Mouse (Mus musculus): Measurements from ENCODE around the gene Osm.

Osm gene

DNA sequence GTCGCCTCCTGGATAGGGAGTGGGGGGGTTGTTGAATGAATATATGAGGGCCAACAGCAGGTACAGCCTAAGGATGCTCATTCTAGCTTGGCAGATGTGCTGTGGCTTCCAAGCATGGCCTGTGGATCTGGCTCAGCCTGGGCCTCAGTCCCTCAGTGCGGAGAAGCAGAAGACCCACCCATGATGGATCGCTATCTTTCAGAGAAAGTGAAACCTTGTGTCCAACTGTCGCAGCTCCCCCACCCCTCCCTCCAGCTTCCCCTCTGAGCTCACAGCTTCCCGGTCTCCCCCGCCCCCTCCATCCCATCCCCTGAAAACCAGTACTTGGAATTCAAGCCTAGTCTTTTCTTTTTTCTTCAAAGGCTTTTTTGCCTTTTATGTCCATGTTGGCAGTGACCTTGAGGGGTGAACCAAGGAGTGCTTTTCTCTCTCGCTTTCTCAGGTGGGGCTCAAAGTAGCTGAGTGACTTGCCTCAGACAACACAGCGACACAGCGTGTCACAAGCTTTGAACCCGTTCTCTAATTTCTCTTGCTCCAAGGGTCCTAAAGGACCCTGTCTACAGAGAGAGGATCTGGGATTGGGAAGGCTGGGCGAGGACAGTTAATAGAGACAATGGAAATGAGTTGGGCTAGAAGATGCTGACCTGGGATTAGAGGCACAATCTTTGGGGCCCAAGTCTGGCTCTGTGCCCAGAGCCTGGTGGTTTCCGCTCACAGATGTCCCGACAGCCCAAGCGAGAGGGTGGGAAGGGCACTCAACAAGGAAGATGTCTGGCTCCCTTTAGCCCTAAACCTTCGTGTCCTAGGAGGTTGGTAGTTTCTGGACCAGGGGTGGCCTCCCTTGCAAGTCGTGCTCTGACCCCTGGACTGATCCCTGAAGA is at the start of gene Osm:
Gene Osm, plus strand, starts transcription at position 756 of the 881 bp plus-strand sequence.
- in situ Hi-C loops (cut with MboI, MseI), result no loop called here

DNA sequence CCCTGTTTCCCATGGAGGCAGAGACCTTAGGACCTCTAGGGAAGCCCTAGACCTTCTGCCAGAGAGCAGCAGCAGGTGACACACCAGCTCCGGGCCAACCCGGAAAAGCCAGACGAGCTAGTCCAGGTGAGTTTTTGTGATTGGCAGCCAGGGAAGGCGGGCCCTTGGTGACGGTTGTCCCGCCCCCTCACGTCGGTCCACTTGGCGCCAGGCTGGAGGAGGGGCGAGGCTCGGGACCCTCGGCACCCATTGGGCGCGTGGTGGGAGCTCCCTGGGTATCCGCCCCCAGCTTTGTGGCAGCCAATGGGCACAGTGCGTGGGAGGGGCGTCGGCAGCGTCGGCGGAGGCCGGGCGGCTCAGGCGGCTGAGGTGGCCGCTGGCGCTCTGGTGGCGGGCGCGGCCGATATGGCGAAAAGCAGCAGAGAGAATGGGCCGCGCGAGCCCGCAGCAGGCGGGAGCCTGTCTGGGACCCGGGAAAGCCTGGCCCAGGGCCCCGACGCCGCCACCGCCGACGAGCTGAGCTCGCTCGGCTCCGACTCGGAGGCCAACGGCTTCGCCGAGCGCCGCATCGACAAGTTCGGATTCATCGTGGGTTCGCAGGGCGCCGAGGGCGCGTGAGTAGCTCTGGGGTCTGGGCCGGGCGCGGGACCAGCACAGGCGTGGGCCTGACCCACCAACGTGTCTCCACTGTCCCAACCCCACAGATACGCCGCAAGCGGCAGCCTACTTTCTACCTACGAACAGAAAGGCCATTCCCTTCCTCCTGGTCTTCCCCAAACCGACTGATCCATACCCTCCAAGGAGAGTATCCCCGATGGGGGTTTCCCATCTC is 49.5 kb upstream of the Osm start, which contains the start of gene Tbc1d10a:
Gene Tbc1d10a, plus strand, starts transcription at position 304 of the 832 bp plus-strand sequence.
- in situ Hi-C loops (cut with MboI, MseI), result no loop called here

DNA sequence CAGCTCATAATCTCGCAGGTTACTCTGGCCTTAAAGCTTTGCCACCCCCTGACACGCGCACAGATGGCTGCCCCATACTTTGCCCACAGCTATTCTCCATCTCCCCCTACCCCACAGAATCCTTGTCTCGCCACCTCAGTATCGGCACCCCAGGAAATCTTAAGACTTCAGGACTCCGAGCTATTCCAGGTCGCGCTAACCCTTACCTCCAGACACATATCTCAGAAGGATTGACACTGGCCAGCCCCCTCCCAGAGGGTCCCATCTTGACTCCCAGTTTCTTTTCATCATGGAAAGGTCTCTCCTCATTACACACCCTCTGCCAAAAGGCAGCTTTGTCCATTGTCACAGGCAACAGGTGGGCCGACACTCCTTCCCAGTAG is 48.9 kb upstream of the Osm start:
- in situ Hi-C loops (cut with MboI, MseI), result no loop called here

DNA sequence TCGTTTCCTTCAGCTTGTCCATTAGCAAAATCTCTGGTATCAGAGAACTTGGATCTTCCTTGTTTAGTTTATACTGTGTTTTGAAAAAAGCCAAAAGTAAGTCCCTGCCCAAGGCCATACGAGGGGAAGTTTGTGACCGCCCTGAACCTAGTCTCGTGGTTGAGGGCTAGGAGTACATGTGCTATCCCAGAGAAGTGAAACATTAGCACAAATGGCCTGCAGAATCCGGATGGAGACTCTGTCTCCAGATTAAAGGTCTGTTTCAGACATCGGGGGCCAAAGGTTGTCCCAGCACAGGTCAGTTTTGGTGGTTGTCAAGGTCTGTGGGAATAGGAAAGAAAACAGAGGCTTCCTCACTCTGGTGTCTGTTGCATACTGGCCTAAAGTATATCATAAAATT is 47.0 kb upstream of the Osm start:
- in situ Hi-C loops (cut with MboI, MseI), result no loop called here

DNA sequence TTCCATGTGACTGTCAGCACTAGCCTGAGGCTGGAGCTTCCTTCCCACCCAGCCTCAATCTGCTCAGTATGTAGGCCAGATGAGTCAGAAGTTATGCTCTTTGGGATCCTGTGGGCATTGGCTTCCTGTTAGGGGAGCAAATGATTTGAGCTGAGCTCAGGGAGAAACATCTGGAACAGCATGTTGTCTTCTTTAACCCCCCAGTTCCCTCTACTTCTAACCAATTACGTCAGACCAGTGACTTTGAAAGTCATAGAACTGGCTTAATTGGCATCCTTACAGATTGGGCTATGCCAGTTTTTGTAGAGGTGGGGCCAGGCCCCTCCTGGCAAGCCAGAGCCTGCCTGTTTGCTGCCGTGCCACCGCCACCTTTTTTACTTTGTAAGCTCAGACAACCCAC is 45.5 kb upstream of the Osm start:
- in situ Hi-C loops (cut with MboI, MseI), result no loop called here

DNA sequence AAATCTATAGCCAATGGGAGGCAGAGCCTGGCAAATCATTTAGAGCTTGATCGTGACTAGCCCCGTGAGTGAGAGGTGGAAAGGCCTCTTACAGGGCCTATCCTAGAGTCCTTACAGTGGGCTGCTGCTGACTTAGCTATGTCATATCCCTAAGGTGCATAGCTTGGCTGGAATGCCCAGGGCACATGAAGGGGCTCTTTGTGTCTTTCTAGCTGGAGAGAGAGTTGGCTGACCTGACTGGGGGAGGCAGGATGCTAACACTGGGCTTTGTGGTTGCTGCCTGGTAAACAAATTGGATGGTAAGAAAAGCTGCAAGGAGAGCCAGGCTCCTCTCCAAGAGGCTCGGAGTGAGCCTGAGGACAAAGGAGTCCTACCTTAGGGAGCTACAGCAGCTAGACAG is 43.5 kb upstream of the Osm start:
- in situ Hi-C loops (cut with MboI, MseI), result no loop called here

DNA sequence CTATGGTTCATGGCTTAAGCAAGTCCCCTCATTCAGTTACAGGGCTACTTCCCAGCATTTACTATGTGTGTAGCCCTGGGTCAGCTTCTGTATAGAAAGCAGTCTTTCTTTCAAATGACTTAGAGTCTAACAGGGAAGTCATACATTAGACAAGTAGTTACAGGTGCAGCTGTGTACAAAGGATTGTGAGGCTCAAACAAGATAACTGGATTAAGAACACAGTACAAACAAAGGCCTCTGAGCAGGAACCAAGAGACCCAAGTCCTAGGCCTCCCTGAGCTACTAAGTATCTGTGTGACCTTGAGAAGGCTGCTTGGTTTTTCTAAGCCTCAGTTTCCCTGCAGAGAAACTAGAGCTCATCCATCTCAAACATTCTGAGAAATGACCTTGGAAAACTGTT is 42.8 kb upstream of the Osm start:
- in situ Hi-C loops (cut with MboI, MseI), result no loop called here

DNA sequence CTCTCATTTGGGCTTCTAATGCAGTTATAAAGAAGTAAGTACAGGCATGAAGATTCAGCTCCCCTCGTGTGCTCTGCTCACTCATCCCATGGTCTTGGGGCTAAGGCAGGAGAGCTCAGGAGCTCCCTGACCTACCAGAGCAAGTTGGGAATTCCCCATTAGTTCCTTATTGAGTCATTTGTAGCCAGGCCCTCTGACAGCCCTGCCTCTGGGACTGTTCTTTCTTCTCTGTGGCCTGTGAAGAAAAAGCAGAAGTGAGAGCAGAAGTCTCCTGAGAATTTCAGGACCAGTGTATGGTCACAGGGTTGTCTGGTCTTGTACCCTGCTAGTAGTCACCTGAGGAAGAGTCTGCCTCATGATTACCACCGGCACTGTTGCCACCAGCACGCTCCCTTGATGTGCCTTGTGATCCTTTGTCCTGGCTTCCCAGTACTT is 40.6 kb upstream of the Osm start:
- in situ Hi-C loops (cut with MboI, MseI), result no loop called here

DNA sequence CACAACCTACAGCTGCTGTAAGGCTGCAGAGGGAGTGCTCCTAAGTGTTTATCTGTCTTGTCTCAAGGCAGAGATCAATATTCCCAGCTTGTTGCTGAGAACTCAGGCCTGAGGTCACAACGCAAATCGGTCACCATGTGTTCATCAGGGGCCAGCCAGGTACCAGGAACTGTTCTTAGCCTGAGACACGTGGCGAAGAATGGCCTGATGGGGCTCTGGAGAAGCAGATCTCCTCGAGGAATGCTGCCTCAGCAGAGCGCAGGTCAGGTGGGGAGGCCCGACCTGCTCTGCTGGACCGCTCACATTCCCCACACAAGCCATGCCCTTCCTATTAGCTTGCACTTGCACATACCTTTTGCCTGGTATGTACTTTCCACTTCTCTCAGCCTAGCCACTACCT is 39.6 kb upstream of the Osm start:
- in situ Hi-C loops (cut with MboI, MseI), result no loop called here

DNA sequence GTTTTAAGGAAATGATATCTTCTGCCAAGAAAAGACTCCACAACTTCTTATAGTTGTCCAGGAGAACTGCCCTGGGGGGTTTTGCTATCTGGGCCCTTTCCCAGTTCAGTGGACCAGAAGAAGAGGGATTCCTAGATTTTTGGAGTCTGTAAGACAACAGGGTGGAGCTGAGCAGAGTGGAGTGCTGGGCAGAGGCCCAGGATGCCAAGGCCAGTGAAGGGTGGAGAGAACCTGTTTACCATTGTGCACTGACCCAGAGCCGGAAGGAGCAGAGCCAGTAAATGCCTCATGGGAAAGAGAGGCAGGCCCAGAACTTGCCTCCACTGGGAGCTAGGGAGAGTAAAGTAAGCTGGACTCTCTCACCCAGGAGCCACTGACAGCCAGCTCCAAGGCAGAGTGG is 38.5 kb upstream of the Osm start:
- in situ Hi-C loops (cut with MboI, MseI), result no loop called here

DNA sequence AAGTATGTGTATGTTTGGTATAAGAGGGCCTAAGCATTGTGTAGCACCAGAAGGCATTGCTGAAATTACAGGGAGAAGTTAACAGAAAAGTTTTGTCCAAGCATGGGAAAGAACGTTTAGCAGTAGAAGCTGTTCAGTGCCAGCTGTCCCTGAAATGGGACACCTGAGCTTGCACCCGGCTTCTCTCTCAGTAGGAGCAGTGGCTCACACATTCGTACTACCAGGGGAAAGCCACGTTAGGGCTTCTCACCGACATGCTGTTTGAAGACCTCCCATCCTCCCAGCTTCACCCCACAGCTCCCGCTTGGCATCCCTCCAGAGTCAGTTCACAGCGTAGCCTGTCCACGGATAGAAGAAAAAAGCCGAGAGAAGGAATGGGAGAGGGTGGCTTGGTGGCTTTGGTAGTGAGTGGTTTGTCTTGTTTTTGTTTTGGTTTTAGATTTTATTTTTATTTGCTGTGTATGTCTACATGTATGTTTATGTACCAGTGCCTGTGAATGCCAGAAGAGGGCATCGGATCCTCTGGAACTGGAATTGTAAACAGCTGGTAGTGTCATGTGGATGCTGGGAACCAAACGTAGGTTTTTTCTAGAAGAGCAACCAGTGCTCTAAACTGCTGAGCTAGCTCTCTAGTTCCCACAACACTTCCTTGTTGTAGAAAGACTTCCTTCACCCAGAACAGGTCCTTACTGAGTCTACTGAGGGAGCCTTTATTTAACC is 34.1 kb upstream of the Osm start:
- in situ Hi-C loops (cut with MboI, MseI), result no loop called here

DNA sequence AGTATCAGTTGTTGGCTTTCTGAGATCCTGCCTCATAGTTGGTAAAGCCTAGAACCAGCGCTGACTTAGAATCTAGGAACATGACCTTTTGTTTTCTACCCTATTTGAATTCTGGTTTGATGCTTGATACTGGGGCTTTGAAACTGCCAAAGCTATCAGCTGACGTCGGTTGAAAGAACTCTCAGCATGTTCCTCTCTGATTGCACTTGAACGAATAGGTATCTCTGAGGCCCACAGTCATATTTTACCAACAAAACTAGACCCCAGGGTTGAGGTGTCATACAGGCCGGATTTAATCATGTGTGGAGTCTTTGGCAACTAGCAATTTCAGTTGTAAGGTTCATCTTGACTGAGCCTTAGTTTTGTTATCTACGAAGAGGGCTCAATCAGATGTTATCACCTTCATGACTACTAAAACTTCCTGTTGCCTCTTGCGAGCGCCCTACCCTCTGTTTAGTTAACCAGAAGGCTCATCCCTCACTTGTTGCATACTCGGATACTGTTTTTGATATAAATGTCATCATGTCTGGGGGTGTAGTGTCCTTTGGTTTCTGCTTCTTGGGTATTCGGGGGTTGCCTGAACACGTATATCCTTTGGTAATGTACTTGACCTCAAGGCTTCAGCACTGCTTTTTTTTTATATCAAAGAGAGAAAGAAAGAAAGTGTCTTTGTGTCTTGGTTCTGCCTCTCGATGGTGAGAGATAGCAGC is 33.1 kb upstream of the Osm start:
- in situ Hi-C loops (cut with MboI, MseI), result no loop called here

DNA sequence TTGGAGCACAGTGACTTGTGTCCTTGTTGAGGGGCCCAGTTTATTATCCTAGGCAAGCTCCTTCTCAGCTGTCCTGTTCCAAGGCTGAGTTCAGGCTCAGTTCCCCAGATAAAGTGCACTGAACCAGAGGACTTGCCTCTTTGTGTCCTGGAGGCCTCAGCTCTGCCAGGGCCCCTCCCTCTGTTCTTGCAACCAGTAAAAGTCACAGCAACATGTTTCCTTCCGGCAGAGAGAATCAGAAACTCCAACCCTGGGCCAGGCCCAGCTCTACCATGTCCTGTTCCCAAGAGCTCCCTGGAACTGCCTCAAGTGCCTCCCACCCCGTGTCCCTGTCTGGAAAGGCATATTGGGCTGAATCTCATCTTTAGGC is 32.5 kb upstream of the Osm start:
- in situ Hi-C loops (cut with MboI, MseI), result no loop called here

DNA sequence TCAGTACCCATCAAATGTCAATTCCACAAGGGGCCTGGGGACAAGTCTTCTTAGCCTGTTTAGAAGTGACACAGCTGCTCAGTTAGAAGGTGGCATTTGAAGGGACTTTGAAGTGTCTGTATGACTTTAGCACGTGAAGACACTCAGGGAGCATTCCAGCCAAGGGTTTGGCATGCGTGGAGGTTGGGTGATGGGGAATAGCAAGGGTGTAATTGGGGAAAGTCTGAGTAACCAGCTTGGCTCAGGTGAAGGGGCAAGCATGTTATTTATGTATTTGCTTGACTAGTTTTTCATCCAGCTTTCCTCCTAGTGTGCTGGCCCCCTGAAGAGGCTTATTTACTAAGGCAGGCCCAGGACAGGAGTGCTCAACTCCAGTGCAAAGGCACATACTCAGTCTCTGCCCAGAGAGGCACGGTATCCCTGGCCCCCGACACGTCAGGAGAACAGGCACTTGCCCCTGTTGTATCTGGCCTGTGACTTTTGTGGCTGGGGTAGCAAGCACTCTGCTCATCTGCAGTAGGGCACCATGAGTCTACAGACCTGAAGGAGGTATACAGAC is 31.0 kb upstream of the Osm start:
- in situ Hi-C loops (cut with MboI, MseI), result loop anchor here (5.0 kb wide), 1 partner anchor 68 kb away; the partner anchor contains the start of gene Rnf215

DNA sequence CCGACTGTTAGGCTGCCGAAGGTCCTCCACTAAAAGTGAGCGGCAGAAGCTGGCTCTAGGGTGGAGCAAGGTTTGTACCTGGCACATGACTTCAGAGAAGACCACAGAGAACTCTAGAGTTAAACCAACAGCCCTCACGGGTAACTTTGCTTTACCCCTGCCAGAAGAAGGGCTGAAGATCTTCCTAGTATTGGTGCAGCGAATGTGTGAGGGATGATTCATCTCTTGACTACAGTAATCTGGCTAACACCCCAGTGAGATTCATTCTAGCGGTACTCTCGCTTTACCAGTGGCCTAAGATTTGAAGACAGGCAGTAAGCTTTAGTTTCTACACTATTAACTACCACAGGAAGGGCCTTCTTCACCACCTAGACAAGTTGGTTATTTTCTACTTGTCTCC is 30.3 kb upstream of the Osm start:
- in situ Hi-C loops (cut with MboI, MseI), result loop anchor here (5.0 kb wide), 1 partner anchor 69 kb away; the partner anchor contains the start of gene Rnf215

DNA sequence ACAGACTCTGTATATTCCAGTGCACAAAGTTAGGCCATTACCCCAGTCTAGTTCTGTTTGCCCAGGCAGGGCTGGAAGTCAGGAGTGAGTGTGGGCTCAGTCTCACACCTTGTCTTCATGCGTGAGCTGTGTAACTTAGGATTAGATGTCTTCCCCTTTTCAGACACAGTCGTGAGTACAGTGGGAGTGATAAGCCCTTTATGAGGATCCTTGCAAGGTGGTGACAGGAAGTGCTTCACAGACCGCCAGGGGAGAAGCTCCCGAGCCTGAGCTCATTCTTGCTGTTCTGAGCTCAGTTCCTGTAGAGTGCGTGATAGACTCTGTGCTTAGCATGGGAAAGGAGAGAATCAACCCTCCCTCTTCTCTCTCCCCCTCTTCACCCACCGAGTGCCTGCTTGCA is 29.7 kb upstream of the Osm start:
- in situ Hi-C loops (cut with MboI, MseI), result loop anchor here (5.0 kb wide), 1 partner anchor 69 kb away; the partner anchor contains the start of gene Rnf215

DNA sequence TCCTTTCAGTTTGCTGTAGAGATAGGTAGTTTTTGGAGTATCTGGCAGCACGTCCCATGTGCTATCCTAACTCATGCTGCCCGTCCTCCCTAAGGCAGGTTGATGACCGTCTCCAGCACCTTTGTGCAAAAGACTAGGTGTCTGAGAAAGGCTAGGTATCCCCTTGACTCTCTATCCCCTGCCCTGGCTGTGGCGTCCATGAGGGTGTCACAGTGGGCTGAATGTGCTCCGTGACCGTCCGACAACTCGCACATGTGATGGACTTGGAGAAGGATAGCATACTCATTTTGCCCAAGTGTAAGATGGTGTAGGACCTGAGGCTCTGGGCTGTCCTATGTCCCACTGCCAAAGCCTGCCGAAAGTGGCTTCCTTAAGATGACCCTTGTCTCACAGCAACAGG is 28.6 kb upstream of the Osm start:
- in situ Hi-C loops (cut with MboI, MseI), result loop anchor here (5.0 kb wide), 1 partner anchor 70 kb away; the partner anchor contains the start of gene Rnf215

DNA sequence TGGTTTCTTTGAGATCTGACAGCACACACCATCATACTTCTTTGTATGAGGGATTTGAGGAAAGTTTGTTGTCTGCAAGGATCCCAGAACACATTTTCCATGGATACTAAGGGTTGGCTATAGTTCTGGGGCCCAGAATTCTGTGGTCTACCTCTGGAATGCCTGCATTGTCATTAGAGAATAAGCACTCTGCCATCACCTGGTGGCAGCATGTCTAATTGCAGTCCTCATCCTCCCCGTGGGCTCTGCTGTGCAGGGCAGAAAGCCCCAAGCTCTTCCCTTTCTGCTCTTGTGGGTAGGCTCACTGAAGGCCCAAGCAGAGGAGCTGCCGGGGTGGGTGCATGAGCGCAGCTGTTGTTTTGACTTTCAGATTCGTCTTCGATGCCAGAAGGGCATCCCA is 26.7 kb upstream of the Osm start:
- in situ Hi-C loops (cut with MboI, MseI), result loop anchor here (5.0 kb wide), 1 partner anchor 72 kb away; the partner anchor contains the start of gene Rnf215

DNA sequence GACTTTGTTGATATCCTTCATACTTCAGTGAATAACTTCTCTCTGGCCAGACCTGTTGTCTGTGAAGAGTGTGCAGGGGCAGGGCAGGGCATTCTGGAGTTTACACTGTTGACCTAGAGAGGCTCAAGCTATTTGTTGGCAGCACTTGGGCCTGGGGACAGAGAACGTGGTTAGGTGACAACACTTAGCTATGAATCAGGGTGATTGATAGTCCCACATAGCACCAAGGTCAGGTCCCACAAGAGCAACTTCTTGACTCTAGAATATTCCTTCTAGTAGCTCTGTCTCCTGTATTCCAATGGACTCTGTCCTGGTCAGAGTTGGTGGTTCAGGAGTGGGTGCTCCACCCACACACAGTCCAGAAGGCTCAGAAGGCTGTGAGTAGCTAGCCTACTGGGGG is 25.4 kb upstream of the Osm start:
- in situ Hi-C loops (cut with MboI, MseI), result loop anchor here (5.0 kb wide), 1 partner anchor 38 kb away; no protein-coding TSS in a partner anchor

DNA sequence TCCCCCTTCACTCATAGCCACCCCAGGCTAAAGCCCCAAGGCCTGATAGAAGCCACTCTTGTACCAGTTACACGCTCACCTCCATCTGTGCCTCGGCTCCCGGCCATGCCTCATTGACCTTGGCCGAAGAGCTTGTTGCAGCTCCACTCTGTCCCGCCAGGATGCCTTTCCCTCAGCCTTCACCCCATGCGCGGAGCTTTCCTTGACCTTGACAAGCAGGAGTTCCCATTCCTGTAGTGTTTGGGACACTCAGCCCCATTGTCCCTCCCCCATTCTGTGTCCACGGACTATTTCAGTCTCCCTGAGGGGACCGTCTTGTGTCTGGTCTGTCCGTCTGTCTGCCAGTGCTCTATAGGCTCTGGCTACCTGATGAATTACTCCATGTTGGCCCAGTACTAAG is 23.1 kb upstream of the Osm start:
- in situ Hi-C loops (cut with MboI, MseI), result loop anchor here (5.0 kb wide), 1 partner anchor 41 kb away; no protein-coding TSS in a partner anchor

DNA sequence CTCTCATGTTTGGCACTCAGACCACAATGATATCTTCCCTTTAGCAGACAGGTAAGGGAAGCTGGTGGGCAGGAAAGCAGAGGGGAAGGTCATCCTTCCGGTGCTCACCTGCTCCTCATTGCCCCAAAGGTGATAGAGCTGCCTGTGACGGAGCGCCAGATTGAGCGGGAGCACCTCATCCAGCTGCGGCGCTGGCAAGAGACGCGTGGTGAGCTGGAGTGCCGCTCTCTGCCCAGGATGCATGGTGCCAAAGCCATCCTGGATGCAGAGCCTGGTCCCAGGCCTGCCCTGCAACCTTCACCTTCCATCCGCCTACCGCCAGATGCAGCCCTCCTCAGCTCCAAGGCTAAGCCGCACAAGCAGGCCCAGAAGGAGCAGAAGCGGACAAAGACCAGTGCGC is 21.6 kb upstream of the Osm start:
- in situ Hi-C loops (cut with MboI, MseI), result loop anchor here (5.0 kb wide), 1 partner anchor 42 kb away; no protein-coding TSS in a partner anchor
